Mouse (Mus musculus): ENCODE measurements at regions not wholly inside any gene's neighbourhood (a gene's known extent, or its start where the extent isn't known, plus 50 kb on each side); places are given as distances from the start of the nearest gene placed in this dataset.

GRCm38 (mm10) chr4:74466081-74466480 is 223.8 kb downstream of the Kdm4c start:
- peak in 1 of 2 experiments; percentile 12 for DNase-seq (ENCODE audit: low spot score in 2 of 2)

GRCm38 (mm10) chr4:74512489-74512888 is 270.2 kb downstream of the Kdm4c start:
- no peak for DNase-seq (ENCODE audit: low spot score in 2 of 2)

- DNase-seq (ENCODE audit: low spot score in 2 of 2): no peak
These were observed 311.6 kb downstream of the Kdm4c start for GRCm38 (mm10) chr4:74553888-74554287.

- DNase-seq (ENCODE audit: low spot score in 2 of 2): no peak
These were observed 321.3 kb downstream of the Kdm4c start for GRCm38 (mm10) chr4:74563565-74563964.

- no peak for DNase-seq (ENCODE audit: low spot score in 2 of 2)
These were observed 344.1 kb downstream of the Kdm4c start for GRCm38 (mm10) chr4:74586400-74586799.

GRCm38 (mm10) chr4:74587125-74587524 is 344.8 kb downstream of the Kdm4c start:
- no peak for DNase-seq (ENCODE audit: low spot score in 2 of 2)

GRCm38 (mm10) chr4:74588761-74589160 is 346.5 kb downstream of the Kdm4c start:
- DNase-seq (ENCODE audit: low spot score in 2 of 2): no peak

- no peak for DNase-seq (ENCODE audit: low spot score in 2 of 2)
These were observed 370.7 kb downstream of the Kdm4c start for GRCm38 (mm10) chr4:74613032-74613431.
